Mouse (Mus musculus) intestine, embryonic 15.5 days (tissue): ENCODE data around the gene Aym1. TPM values are rescaled to one million over a fixed set of nuclear protein-coding genes. Genes with fewer than 3 reads are reported as not detected.
"Not testable (repeated sequence)": the region's sequence is repeated elsewhere in the genome, so short reads cannot be mapped to it uniquely, and the experiment has no call there.

Experiments used
- ATAC-seq: fragments of 200-750 bp; cut with Nextera tagmentation; 2 replicates; pipeline ENCODE4 v1.8.0; 2017; ENCODE audit warnings: moderate TSS enrichment, moderate library complexity
- H3K27ac ChIP-seq: fragments of 300-500 bp; sonication (generic); 2 replicates; pipeline ENCODE4 v1.5.1; 2015; ENCODE audit warnings: mild to moderate bottlenecking, inconsistent platforms
- H3K27me3 ChIP-seq: fragments of 300-500 bp; sonication (generic); replicated peaks from 2 replicates; pipeline ENCODE4 v1.6.1; 2015; ENCODE audit warnings: inconsistent platforms
- H3K36me3 ChIP-seq: fragments of 300-500 bp; sonication (generic); 2 replicates; pipeline ENCODE4 v1.6.1; 2015; ENCODE audit warnings: inconsistent platforms
- H3K4me1 ChIP-seq: fragments of 300-500 bp; sonication (generic); replicated peaks from 2 replicates; pipeline ENCODE4 v1.6.1; 2015; ENCODE audit warnings: inconsistent platforms
- H3K4me2 ChIP-seq: fragments of 300-500 bp; sonication (generic); replicated peaks from 2 replicates; pipeline ENCODE4 v1.6.1; 2015; ENCODE audit warnings: mild to moderate bottlenecking, inconsistent platforms
- H3K4me3 ChIP-seq: fragments of 300-500 bp; sonication (generic); replicated peaks from 2 replicates; pipeline ENCODE4 v1.5.1; 2015; ENCODE audit warnings: inconsistent platforms
- H3K9ac ChIP-seq: fragments of 300-500 bp; sonication (generic); 2 replicates; pipeline ENCODE4 v1.6.1; 2015; ENCODE audit warnings: inconsistent platforms
- H3K9me3 ChIP-seq: fragments of 300-500 bp; sonication (generic); 2 replicates; pipeline ENCODE4 v1.6.1; 2016; ENCODE audit warnings: inconsistent platforms
- WGBS: fragments of 180-500 bp; shearing (Covaris S2); methylation state at CpG from one replicate; pipeline ENCODE4 v1.1.7; 2015; 5-methylcytosine and 5-hydroxymethylcytosine counted together
- polyA plus RNA-seq: library from polyadenylated mRNA; unstranded; fragments of >200 nt; fragmentation: Nextera tagmentation; extraction: Ambion mirVana; gene quantifications from 2 replicates; pipeline ENCODE4 v1.2.1, GENCODE M21; 2015

Gene Aym1
- polyA plus RNA-seq, 1 experiment from 2014 or later = not detected

GRCm38 (mm10) chr5:113336281-113336680, 20.8 kb upstream of the Aym1 start:
- H3K9ac ChIP-seq = no peak overlapping the region
- no peaks in the 10 kb centered on the region for H3K36me3 ChIP-seq
- H3K9me3 ChIP-seq = no peaks in the 10 kb centered on the region
- peak overlapping the region; percentile 61; the same call in 1 of the 2 replicates for H3K4me2 ChIP-seq
- H3K4me3 ChIP-seq = no peak overlapping the region
- 27% methylated on average over 9 of the region's 9 CpGs for WGBS
- H3K4me1 ChIP-seq = peaks cover 13% of the 10 kb centered on the region
- no peak for ATAC-seq
- H3K27ac ChIP-seq = no peak overlapping the region
- H3K27me3 ChIP-seq = peaks cover 58% of the 10 kb centered on the region

GRCm38 (mm10) chr5:113344635-113345386, 12.3 kb upstream of the Aym1 start:
- Histone ChIP-seq H3K4me1 (no peaks in the 10 kb centered on the region), H3K4me3 (no peak overlapping the region), H3K36me3 (no peaks in the 10 kb centered on the region), H3K9me3 (no peaks in the 10 kb centered on the region), H3K27me3 (peaks cover 45% of the 10 kb centered on the region), H3K4me2 (no peak overlapping the region), H3K9ac (no peak overlapping the region), H3K27ac (no peak overlapping the region)
- ATAC-seq = no peak
- 29% methylated on average over 16 of the region's 16 CpGs for WGBS

DNA sequence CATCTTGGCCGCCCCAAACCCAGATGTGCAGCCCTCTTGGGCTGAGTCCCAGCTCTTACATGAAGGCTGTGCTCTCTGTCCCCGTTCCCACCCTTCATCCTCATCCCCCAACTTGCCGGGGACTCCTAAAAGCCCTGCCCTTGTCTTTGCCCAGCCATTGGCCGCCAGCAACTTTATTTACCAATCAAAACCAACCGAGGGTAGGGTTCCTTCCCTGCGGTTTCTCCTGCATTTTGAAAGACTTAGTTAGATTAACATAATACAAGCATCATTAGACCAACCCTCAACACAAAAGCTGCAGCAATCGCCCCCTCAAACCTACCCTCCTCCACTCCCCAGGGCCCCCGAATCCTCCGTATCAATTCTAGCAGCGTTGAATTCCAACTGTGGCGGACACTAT, 11.3 kb upstream of the Aym1 start:
- H3K27ac ChIP-seq = no peak overlapping the region
- 11% methylated on average over 11 of the region's 11 CpGs for WGBS
- no peak overlapping the region for H3K4me3 ChIP-seq
- H3K36me3 ChIP-seq = no peaks in the 10 kb centered on the region
- no peak overlapping the region for H3K4me2 ChIP-seq
- H3K4me1 ChIP-seq = no peaks in the 10 kb centered on the region
- no peak overlapping the region for H3K9ac ChIP-seq
- no peaks in the 10 kb centered on the region for H3K9me3 ChIP-seq
- peaks cover 49% of the 10 kb centered on the region for H3K27me3 ChIP-seq
- ATAC-seq = no peak

DNA sequence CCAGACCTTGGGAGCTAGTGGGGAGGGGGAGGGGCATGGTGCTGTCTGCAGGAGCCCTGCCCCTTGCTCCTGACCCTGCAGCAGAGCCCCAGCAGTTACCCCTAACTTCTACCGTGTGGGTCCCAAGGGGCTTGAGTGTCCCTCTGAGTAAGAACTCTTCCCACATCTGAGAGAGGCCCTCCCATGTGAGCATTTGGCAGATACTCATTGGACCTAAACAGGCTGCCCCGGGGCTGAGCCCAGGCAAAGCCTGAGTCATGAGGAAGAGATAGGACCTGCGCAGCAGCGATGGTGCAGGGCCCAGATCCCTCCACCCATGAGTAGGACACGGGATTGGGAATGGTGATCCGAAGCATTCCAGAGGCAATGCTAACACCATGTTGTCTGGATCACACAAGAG, 10.4 kb upstream of the Aym1 start:
- WGBS = 50% methylated on average over 6 of the region's 6 CpGs
- H3K36me3 ChIP-seq = not testable (repeated sequence)
- H3K27me3 ChIP-seq = peaks cover 53% of the 10 kb centered on the region

DNA sequence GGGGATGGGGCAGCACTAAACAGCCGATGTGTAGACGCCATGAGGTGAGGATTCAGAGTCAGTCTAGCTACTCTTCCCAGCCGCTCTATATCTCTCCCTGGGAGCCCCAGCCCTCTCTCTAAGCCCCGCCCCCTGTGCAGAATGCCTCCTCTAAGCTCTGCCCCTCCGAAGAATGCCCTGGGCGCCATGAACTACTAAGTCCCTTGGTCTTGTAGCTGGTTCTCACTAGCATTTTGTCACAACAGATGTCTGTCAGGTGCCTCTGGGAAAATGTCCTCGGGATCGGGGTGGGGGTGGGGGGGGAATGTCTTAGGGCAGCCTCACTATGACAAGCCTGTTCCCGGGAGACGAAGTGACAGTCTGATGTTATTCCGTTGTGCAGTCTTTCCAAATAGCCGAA, 9.5 kb upstream of the Aym1 start:
- H3K9ac ChIP-seq = no peak overlapping the region
- WGBS = 39% methylated on average over 12 of the region's 12 CpGs
- H3K27ac ChIP-seq = no peak overlapping the region
- peaks cover 53% of the 10 kb centered on the region for H3K27me3 ChIP-seq
- H3K4me1 ChIP-seq = peaks cover 5% of the 10 kb centered on the region; the same call in 1 of the 2 replicates
- H3K4me2 ChIP-seq = no peak overlapping the region
- ATAC-seq = no peak
- no peaks in the 10 kb centered on the region for H3K36me3 ChIP-seq
- no peak overlapping the region for H3K4me3 ChIP-seq
- no peaks in the 10 kb centered on the region for H3K9me3 ChIP-seq

More for the DNA sequence above, 10.4 kb upstream of the Aym1 start:
- H3K27ac ChIP-seq, H3K4me2 ChIP-seq, H3K9me3 ChIP-seq, H3K4me1 ChIP-seq, H3K4me3 ChIP-seq, H3K9ac ChIP-seq, ATAC-seq: not testable (repeated sequence)

GRCm38 (mm10) chr5:113348597-113348996, 8.5 kb upstream of the Aym1 start:
- ATAC-seq = no peak
- Histone ChIP-seq H3K9me3 (no peaks in the 10 kb centered on the region), H3K27me3 (peaks cover 53% of the 10 kb centered on the region), H3K4me1 (peaks cover 8% of the 10 kb centered on the region; the same call in 1 of the 2 replicates), H3K27ac (no peak overlapping the region), H3K4me3 (no peak overlapping the region), H3K4me2 (no peak overlapping the region), H3K36me3 (no peaks in the 10 kb centered on the region), H3K9ac (no peak overlapping the region)
- 18% methylated on average over 13 of the region's 13 CpGs for WGBS

GRCm38 (mm10) chr5:113349226-113349625, 7.9 kb upstream of the Aym1 start:
- H3K9ac ChIP-seq = no peak overlapping the region
- no peak overlapping the region for H3K27ac ChIP-seq
- H3K4me2 ChIP-seq = no peak overlapping the region
- no peak overlapping the region for H3K4me3 ChIP-seq
- peaks cover 8% of the 10 kb centered on the region; the same call in 1 of the 2 replicates for H3K4me1 ChIP-seq
- ATAC-seq = no peak
- 16% methylated on average over 7 of the region's 7 CpGs for WGBS
- peaks cover 49% of the 10 kb centered on the region for H3K27me3 ChIP-seq
- no peaks in the 10 kb centered on the region for H3K9me3 ChIP-seq
- H3K36me3 ChIP-seq = no peaks in the 10 kb centered on the region

GRCm38 (mm10) chr5:113349810-113350209, 7.3 kb upstream of the Aym1 start:
- Histone ChIP-seq H3K4me1 (peaks cover 8% of the 10 kb centered on the region; the same call in 1 of the 2 replicates), H3K9me3 (no peaks in the 10 kb centered on the region), H3K4me3 (no peak overlapping the region), H3K36me3 (no peaks in the 10 kb centered on the region), H3K27ac (no peak overlapping the region), H3K4me2 (no peak overlapping the region), H3K9ac (no peak overlapping the region), H3K27me3 (peaks cover 43% of the 10 kb centered on the region)
- WGBS = 26% methylated on average over 7 of the region's 7 CpGs
- ATAC-seq = no peak

- Histone ChIP-seq H3K27me3 (peaks cover 25% of the 10 kb centered on the region), H3K4me2 (no peak overlapping the region), H3K9ac (no peak overlapping the region), H3K27ac (no peak overlapping the region), H3K4me1 (peaks cover 8% of the 10 kb centered on the region; the same call in 1 of the 2 replicates), H3K4me3 (no peak overlapping the region), H3K36me3 (no peaks in the 10 kb centered on the region), H3K9me3 (no peaks in the 10 kb centered on the region)
- WGBS = 89% methylated on average over 3 of the region's 3 CpGs
- no peak for ATAC-seq
Observed at GRCm38 (mm10) chr5:113351768-113352167, 5.3 kb upstream of the Aym1 start.

DNA sequence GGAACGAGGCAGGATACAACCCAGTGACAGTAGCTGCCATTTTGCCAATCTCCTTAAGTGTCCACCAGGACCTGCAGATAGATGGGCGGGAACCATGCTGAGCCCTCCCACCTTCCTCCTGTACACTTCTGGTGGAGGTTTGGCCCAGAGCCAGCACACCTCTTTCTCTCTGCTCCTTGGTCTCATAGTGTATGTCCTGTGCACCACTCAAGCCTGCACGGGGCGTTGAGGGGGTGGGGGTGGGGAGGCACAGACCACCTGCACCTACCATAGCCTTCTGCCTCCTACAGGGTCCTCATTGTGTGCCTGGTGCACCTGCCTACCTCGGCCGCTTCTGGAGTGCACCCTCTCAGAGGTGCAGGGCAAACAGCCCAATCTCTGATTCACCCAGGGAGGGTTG, 4.5 kb upstream of the Aym1 start:
- Histone ChIP-seq H3K27me3 (peaks cover 21% of the 10 kb centered on the region), H3K9me3 (no peaks in the 10 kb centered on the region), H3K9ac (no peak overlapping the region), H3K4me3 (no peak overlapping the region), H3K4me1 (peaks cover 8% of the 10 kb centered on the region; the same call in 1 of the 2 replicates), H3K36me3 (no peaks in the 10 kb centered on the region), H3K27ac (no peak overlapping the region), H3K4me2 (no peak overlapping the region)
- WGBS = 61% methylated on average over 6 of the region's 6 CpGs
- peak; percentile 28; the same call in 1 of the 2 replicates for ATAC-seq

GRCm38 (mm10) chr5:113354311-113354710, 2.8 kb upstream of the Aym1 start:
- peaks cover 8% of the 10 kb centered on the region; the same call in 1 of the 2 replicates for H3K27me3 ChIP-seq
- H3K36me3 ChIP-seq = no peaks in the 10 kb centered on the region
- no peak overlapping the region for H3K4me3 ChIP-seq
- H3K27ac ChIP-seq = no peak overlapping the region
- peak overlapping the region; percentile 38; the same call in 1 of the 2 replicates for H3K4me2 ChIP-seq
- no peaks in the 10 kb centered on the region for H3K9me3 ChIP-seq
- no peak for ATAC-seq
- no peak overlapping the region for H3K9ac ChIP-seq
- 51% methylated on average over 16 of the region's 16 CpGs for WGBS
- peaks cover 8% of the 10 kb centered on the region; the same call in 1 of the 2 replicates for H3K4me1 ChIP-seq

DNA sequence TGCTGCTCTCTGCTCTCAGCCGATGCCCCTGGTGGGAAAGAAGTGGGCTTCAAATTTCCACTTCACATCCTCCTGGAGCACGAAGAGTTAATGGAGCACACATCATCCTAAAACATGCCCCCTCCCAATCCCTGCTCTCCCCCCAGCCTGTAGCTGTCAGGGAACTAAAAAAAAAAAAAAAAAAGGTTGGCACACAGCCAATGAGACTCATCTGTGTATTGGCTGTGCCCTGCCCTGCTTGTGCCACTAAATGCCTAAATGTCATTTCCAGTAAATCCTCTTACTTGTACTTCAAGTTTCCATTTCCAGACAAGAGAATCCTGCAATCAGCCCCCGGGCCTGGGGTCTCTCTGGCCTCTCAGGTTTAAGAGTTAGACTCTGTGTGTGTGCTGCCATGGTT, 562 bp downstream of the Aym1 start:
- no peaks in the 10 kb centered on the region for H3K9me3 ChIP-seq
- H3K4me3 ChIP-seq = no peak overlapping the region
- no peak overlapping the region for H3K4me2 ChIP-seq
- H3K9ac ChIP-seq = no peak overlapping the region
- no peak overlapping the region for H3K27ac ChIP-seq
- ATAC-seq = no peak
- H3K27me3 ChIP-seq = peaks cover 4% of the 10 kb centered on the region; the same call in 1 of the 2 replicates
- H3K4me1 ChIP-seq = peaks cover 2% of the 10 kb centered on the region; the same call in 1 of the 2 replicates
- H3K36me3 ChIP-seq = no peaks in the 10 kb centered on the region
- WGBS = 44% methylated on average over 3 of the region's 3 CpGs

DNA sequence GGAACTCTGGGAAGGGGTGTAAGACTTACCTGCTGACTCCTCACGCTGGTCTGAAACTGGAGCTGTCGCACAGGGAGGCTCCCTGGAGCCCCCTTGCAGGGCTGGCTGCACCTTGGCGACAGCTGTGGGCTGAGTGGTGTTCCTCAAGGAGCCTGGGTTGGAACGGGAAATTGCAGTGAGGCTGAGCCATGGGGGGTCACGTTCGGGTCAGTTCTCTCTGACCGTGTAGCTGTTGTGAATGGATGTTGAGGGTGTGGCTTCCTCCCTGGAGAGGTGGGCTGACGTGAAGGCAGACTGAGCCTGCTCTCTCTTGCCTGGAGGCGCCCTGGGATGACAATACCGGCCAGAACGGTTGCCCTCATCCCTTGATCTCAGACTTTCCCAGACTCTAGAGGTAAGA, 1.7 kb downstream of the Aym1 start:
- 7% methylated on average over 11 of the region's 11 CpGs for WGBS

More for the DNA sequence above, 1.7 kb downstream of the Aym1 start:
- Histone ChIP-seq H3K36me3 (no peaks in the 10 kb centered on the region), H3K27ac (no peak overlapping the region), H3K27me3 (peaks cover 4% of the 10 kb centered on the region; the same call in 1 of the 2 replicates), H3K9ac (no peak overlapping the region), H3K9me3 (no peaks in the 10 kb centered on the region), H3K4me3 (no peak overlapping the region), H3K4me2 (0 out of 2 replicates have a peak overlapping the region, but pooled peaks have one; percentile 14), H3K4me1 (no peaks in the 10 kb centered on the region)
- ATAC-seq = 0 out of 2 replicates have a peak, but pooled peaks have one; percentile 19
